Mouse (Mus musculus): ENCODE results near the gene Dynlt1a. TPM values are rescaled to one million over a fixed set of nuclear protein-coding genes. Genes with fewer than 3 reads are reported as not detected.

The Dynlt1a gene
- 10 to 100 TPM in 1 of 2 experiments, 1 to 10 TPM in 1; 7.3 to 10.3 TPM for total RNA-seq (2023)

GRCm38 (mm10) chr17:6317339-6317985 is at the start of gene Dynlt1a:
TSS of gene Dynlt1a (minus strand) at chr17:6317500.

GRCm38 (mm10) chr17:6256400-6257069 is 60.8 kb downstream of the Dynlt1a start, which contains the start of gene Tmem181a:
TSS of gene Tmem181a (plus strand) at chr17:6256860.

Other genes with a start within 250 kb of the Dynlt1a start
- gene Serac1, start 237.8 kb downstream of the Dynlt1a start, total RNA-seq (2023): 1 to 10 TPM; 6.6 to 9.1 TPM
- gene Gtf2h5, start 237.7 kb downstream of the Dynlt1a start, total RNA-seq (2023): 10 to 100 TPM; 58.2 to 62.2 TPM
- 10 to 100 TPM; 60.5 to 63.3 TPM for gene Tulp4, start 211.1 kb downstream of the Dynlt1a start, total RNA-seq (2023)
- 1 to 10 TPM; 3.1 to 3.2 TPM for gene Tmem181a, start 60.6 kb downstream of the Dynlt1a start, total RNA-seq (2023)
- 10 to 100 TPM; 99.1 to 99.9 TPM for gene Dynlt1b, start 112.6 kb upstream of the Dynlt1a start, total RNA-seq (2023)